Mouse (Mus musculus): ENCODE measurements around the gene Oit3. TPM values are rescaled to one million over a fixed set of nuclear protein-coding genes. Genes with fewer than 3 reads are reported as not detected.

Gene Oit3
- 0.61 and 0.86 TPM in 2 replicates for polyA plus RNA-seq (2014; fragmentation: Nextera tagmentation; extraction: Ambion mirVana)

- H3K36me3 ChIP-seq (ENCODE audit: control insufficient read depth, insufficient read depth, low read length): no peaks in the 10 kb centered on the region
- H3K9me3 ChIP-seq (ENCODE audit: control insufficient read depth, low read length): no peaks in the 10 kb centered on the region
- 84% methylated on average over 11 of the region's 11 CpGs for WGBS
- no peak for DNase-seq (ENCODE audit: low spot score)
- H3K27ac ChIP-seq (ENCODE audit: low read depth): no peak within 1 kb of the TSS
- H3K4me1 ChIP-seq (replicated peaks; ENCODE audit: control insufficient read depth, insufficient read depth, low read length): peaks cover 10% of the 10 kb centered on the region
- H3K9ac ChIP-seq (ENCODE audit: low read length): no peak within 1 kb of the TSS
- no peak for ATAC-seq (replicated peaks; ENCODE audit: low FRiP score, low TSS enrichment, low read depth)
- H3K27me3 ChIP-seq (replicated peaks; ENCODE audit: control insufficient read depth, insufficient read depth, low read length): no peaks in the 10 kb centered on the region
- no peak within 1 kb of the TSS for H3K4me3 ChIP-seq (ENCODE audit: low read depth, low read length)
- H3K4me2 ChIP-seq (ENCODE audit: low read length): no peak within 1 kb of the TSS
Observed at GRCm38 (mm10) chr10:59441735-59442134, at the start of gene Oit3. Gene Oit3 (minus strand): TSS chr10:59441778.

- H3K27ac ChIP-seq (ENCODE audit: low read depth): no peak overlapping the region
- no peaks in the 10 kb centered on the region for H3K4me1 ChIP-seq (replicated peaks; ENCODE audit: control insufficient read depth, insufficient read depth, low read length)
- peaks cover 8% of the 10 kb centered on the region for H3K36me3 ChIP-seq (ENCODE audit: control insufficient read depth, insufficient read depth, low read length)
- H3K9ac ChIP-seq (ENCODE audit: low read length): no peak overlapping the region
- H3K27me3 ChIP-seq (replicated peaks; ENCODE audit: control insufficient read depth, insufficient read depth, low read length): no peaks in the 10 kb centered on the region
- DNase-seq (ENCODE audit: low spot score): no peak
- ATAC-seq (replicated peaks; ENCODE audit: low FRiP score, low TSS enrichment, low read depth): no peak
- no peak overlapping the region for H3K4me2 ChIP-seq (ENCODE audit: low read length)
- no peak overlapping the region for H3K4me3 ChIP-seq (ENCODE audit: low read depth, low read length)
- H3K9me3 ChIP-seq (ENCODE audit: control insufficient read depth, low read length): peaks cover 15% of the 10 kb centered on the region
- 85% methylated on average over 8 of the region's 8 CpGs for WGBS
Observed at GRCm38 (mm10) chr10:59490920-59491319, 49.3 kb upstream of the Oit3 start.

GRCm38 (mm10) chr10:59489411-59489810 lies 47.8 kb upstream of the Oit3 start:
- Histone ChIP-seq H3K9ac (ENCODE audit: low read length) (no peak overlapping the region), H3K4me1 (replicated peaks; ENCODE audit: control insufficient read depth, insufficient read depth, low read length) (no peaks in the 10 kb centered on the region), H3K27ac (ENCODE audit: low read depth) (no peak overlapping the region), H3K4me2 (ENCODE audit: low read length) (no peak overlapping the region), H3K36me3 (ENCODE audit: control insufficient read depth, insufficient read depth, low read length) (peaks cover 8% of the 10 kb centered on the region), H3K27me3 (replicated peaks; ENCODE audit: control insufficient read depth, insufficient read depth, low read length) (no peaks in the 10 kb centered on the region), H3K4me3 (ENCODE audit: low read depth, low read length) (no peak overlapping the region), H3K9me3 (ENCODE audit: control insufficient read depth, low read length) (peaks cover 15% of the 10 kb centered on the region)
- no peak for ATAC-seq (replicated peaks; ENCODE audit: low FRiP score, low TSS enrichment, low read depth)
- no peak for DNase-seq (ENCODE audit: low spot score)
- 79% methylated on average over 1 of the region's 1 CpGs for WGBS

GRCm38 (mm10) chr10:59487351-59487750 lies 45.8 kb upstream of the Oit3 start:
- Histone ChIP-seq H3K9me3 (ENCODE audit: control insufficient read depth, low read length) (peaks cover 14% of the 10 kb centered on the region), H3K4me1 (replicated peaks; ENCODE audit: control insufficient read depth, insufficient read depth, low read length) (no peaks in the 10 kb centered on the region), H3K4me2 (ENCODE audit: low read length) (no peak overlapping the region), H3K27me3 (replicated peaks; ENCODE audit: control insufficient read depth, insufficient read depth, low read length) (no peaks in the 10 kb centered on the region), H3K36me3 (ENCODE audit: control insufficient read depth, insufficient read depth, low read length) (peaks cover 8% of the 10 kb centered on the region), H3K27ac (ENCODE audit: low read depth) (no peak overlapping the region), H3K4me3 (ENCODE audit: low read depth, low read length) (no peak overlapping the region), H3K9ac (ENCODE audit: low read length) (no peak overlapping the region)
- no peak for ATAC-seq (replicated peaks; ENCODE audit: low FRiP score, low TSS enrichment, low read depth)
- 92% methylated on average over 2 of the region's 2 CpGs for WGBS
- DNase-seq (ENCODE audit: low spot score): no peak

- no peak overlapping the region for H3K9ac ChIP-seq (ENCODE audit: low read length)
- no peak overlapping the region for H3K4me3 ChIP-seq (ENCODE audit: low read depth, low read length)
- no peaks in the 10 kb centered on the region for H3K4me1 ChIP-seq (replicated peaks; ENCODE audit: control insufficient read depth, insufficient read depth, low read length)
- ATAC-seq (replicated peaks; ENCODE audit: low FRiP score, low TSS enrichment, low read depth): no peak
- H3K9me3 ChIP-seq (ENCODE audit: control insufficient read depth, low read length): 0 out of 2 replicates have a peak, but pooled peaks cover 2% of the 10 kb centered on the region
- 88% methylated on average over 6 of the region's 6 CpGs for WGBS
- H3K27me3 ChIP-seq (replicated peaks; ENCODE audit: control insufficient read depth, insufficient read depth, low read length): no peaks in the 10 kb centered on the region
- no peak overlapping the region for H3K4me2 ChIP-seq (ENCODE audit: low read length)
- DNase-seq (ENCODE audit: low spot score): no peak
- H3K36me3 ChIP-seq (ENCODE audit: control insufficient read depth, insufficient read depth, low read length): peaks cover 10% of the 10 kb centered on the region
- H3K27ac ChIP-seq (ENCODE audit: low read depth): no peak overlapping the region
Observed at GRCm38 (mm10) chr10:59484318-59484717, 42.7 kb upstream of the Oit3 start.

GRCm38 (mm10) chr10:59481381-59481780 lies 39.8 kb upstream of the Oit3 start:
- H3K9me3 ChIP-seq (ENCODE audit: control insufficient read depth, low read length): no peaks in the 10 kb centered on the region
- H3K27me3 ChIP-seq (replicated peaks; ENCODE audit: control insufficient read depth, insufficient read depth, low read length): no peaks in the 10 kb centered on the region
- H3K4me2 ChIP-seq (ENCODE audit: low read length): no peak overlapping the region
- no peak overlapping the region for H3K9ac ChIP-seq (ENCODE audit: low read length)
- no peak for ATAC-seq (replicated peaks; ENCODE audit: low FRiP score, low TSS enrichment, low read depth)
- 89% methylated on average over 5 of the region's 5 CpGs for WGBS
- 0 out of 2 replicates have a peak, but pooled peaks cover 4% of the 10 kb centered on the region for H3K36me3 ChIP-seq (ENCODE audit: control insufficient read depth, insufficient read depth, low read length)
- H3K27ac ChIP-seq (ENCODE audit: low read depth): no peak overlapping the region
- no peak overlapping the region for H3K4me3 ChIP-seq (ENCODE audit: low read depth, low read length)
- DNase-seq (ENCODE audit: low spot score): no peak
- no peaks in the 10 kb centered on the region for H3K4me1 ChIP-seq (replicated peaks; ENCODE audit: control insufficient read depth, insufficient read depth, low read length)

GRCm38 (mm10) chr10:59470451-59470850 lies 28.9 kb upstream of the Oit3 start:
- Histone ChIP-seq H3K4me1 (replicated peaks; ENCODE audit: control insufficient read depth, insufficient read depth, low read length) (no peaks in the 10 kb centered on the region), H3K27me3 (replicated peaks; ENCODE audit: control insufficient read depth, insufficient read depth, low read length) (no peaks in the 10 kb centered on the region), H3K4me2 (ENCODE audit: low read length) (no peak overlapping the region), H3K9ac (ENCODE audit: low read length) (no peak overlapping the region), H3K36me3 (ENCODE audit: control insufficient read depth, insufficient read depth, low read length) (peaks cover 13% of the 10 kb centered on the region), H3K4me3 (ENCODE audit: low read depth, low read length) (no peak overlapping the region), H3K27ac (ENCODE audit: low read depth) (no peak overlapping the region), H3K9me3 (ENCODE audit: control insufficient read depth, low read length) (no peaks in the 10 kb centered on the region)
- ATAC-seq (replicated peaks; ENCODE audit: low FRiP score, low TSS enrichment, low read depth) (no peak), DNase-seq (ENCODE audit: low spot score) (no peak)
- 74% methylated on average over 5 of the region's 5 CpGs for WGBS

- no peak overlapping the region for H3K4me2 ChIP-seq (ENCODE audit: low read length)
- DNase-seq (ENCODE audit: low spot score): no peak
- H3K27ac ChIP-seq (ENCODE audit: low read depth): no peak overlapping the region
- no peaks in the 10 kb centered on the region for H3K9me3 ChIP-seq (ENCODE audit: control insufficient read depth, low read length)
- H3K27me3 ChIP-seq (replicated peaks; ENCODE audit: control insufficient read depth, insufficient read depth, low read length): no peaks in the 10 kb centered on the region
- ATAC-seq (replicated peaks; ENCODE audit: low FRiP score, low TSS enrichment, low read depth): no peak
- H3K4me1 ChIP-seq (replicated peaks; ENCODE audit: control insufficient read depth, insufficient read depth, low read length): no peaks in the 10 kb centered on the region
- H3K36me3 ChIP-seq (ENCODE audit: control insufficient read depth, insufficient read depth, low read length): peaks cover 15% of the 10 kb centered on the region
- 88% methylated on average over 12 of the region's 12 CpGs for WGBS
- no peak overlapping the region for H3K9ac ChIP-seq (ENCODE audit: low read length)
- no peak overlapping the region for H3K4me3 ChIP-seq (ENCODE audit: low read depth, low read length)
Observed at GRCm38 (mm10) chr10:59467297-59467696, 25.7 kb upstream of the Oit3 start.

- H3K36me3 ChIP-seq (ENCODE audit: control insufficient read depth, insufficient read depth, low read length): peaks cover 15% of the 10 kb centered on the region
- no peak overlapping the region for H3K9ac ChIP-seq (ENCODE audit: low read length)
- no peaks in the 10 kb centered on the region for H3K9me3 ChIP-seq (ENCODE audit: control insufficient read depth, low read length)
- no peaks in the 10 kb centered on the region for H3K27me3 ChIP-seq (replicated peaks; ENCODE audit: control insufficient read depth, insufficient read depth, low read length)
- H3K4me2 ChIP-seq (ENCODE audit: low read length): no peak overlapping the region
- 92% methylated on average over 4 of the region's 4 CpGs for WGBS
- DNase-seq (ENCODE audit: low spot score) (no peak), ATAC-seq (replicated peaks; ENCODE audit: low FRiP score, low TSS enrichment, low read depth) (no peak)
- no peaks in the 10 kb centered on the region for H3K4me1 ChIP-seq (replicated peaks; ENCODE audit: control insufficient read depth, insufficient read depth, low read length)
- H3K4me3 ChIP-seq (ENCODE audit: low read depth, low read length): no peak overlapping the region
- no peak overlapping the region for H3K27ac ChIP-seq (ENCODE audit: low read depth)
Observed at GRCm38 (mm10) chr10:59466626-59467025, 25.0 kb upstream of the Oit3 start.

Data from intestine, embryonic 14.5 days (tissue).